Mouse (Mus musculus): Measurements from ENCODE around the gene Ust.
"Not testable (repeated sequence)": the region's sequence is repeated elsewhere in the genome, so short reads cannot be mapped to it uniquely, and the experiment has no call there.

Gene Ust

GRCm38 (mm10) chr10:8518141-8519013 is at the start of gene Ust:
Gene Ust, minus strand, starts transcription at chr10:8518825.
- peak in 1 of 2 experiments; percentile 28 for DNase-seq (ENCODE audit: low read depth in 1 of 2, low spot score in 2 of 2)

DNA sequence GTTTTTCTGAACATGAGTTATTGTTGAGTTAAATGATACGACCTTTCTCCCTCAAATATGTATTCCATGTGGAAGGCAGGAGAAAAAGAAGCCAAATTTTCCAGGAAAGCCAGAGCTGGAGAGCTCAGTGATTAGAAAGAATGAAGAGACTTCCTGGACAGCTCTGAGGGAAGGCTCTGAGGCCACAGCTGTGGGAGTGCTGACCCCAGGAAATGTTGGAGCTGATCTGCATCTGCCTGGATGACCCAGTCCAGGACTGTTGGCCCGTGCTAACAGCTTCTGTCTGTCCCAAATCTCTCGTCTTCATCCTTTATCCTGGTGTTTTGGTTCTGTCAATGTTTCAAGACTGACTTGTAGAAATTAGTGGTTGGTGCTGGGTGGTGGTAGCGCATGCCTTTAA is 42.7 kb upstream of the Ust start:
- no peak for DNase-seq (ENCODE audit: low read depth in 1 of 2, low spot score in 2 of 2)

- not testable (repeated sequence) for DNase-seq (ENCODE audit: low read depth in 1 of 2, low spot score in 2 of 2)
Measured at GRCm38 (mm10) chr10:8559566-8559965, 40.9 kb upstream of the Ust start.

GRCm38 (mm10) chr10:8552239-8552638 is 33.6 kb upstream of the Ust start:
- not testable (repeated sequence) for DNase-seq (ENCODE audit: low read depth in 1 of 2, low spot score in 2 of 2)

DNA sequence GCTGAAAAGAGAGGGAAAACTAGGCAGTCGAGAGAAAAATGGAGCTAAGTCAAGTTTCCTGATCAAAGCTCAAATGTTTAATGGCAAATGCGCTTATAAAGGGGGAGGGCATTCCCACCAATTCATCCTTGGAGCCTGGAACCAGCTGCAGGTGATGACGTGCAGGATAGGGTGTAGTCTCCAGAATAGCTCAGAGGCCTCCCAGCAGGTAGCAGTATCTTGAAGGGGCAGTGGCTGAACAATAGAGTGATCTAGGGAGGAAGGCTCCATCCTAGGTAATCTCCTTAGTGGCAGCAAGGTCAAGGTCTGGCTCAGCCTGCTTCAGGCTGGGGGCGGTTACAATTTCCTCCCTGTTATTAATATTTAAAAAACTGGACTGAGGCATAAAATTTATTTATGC is 33.0 kb upstream of the Ust start:
- DNase-seq (ENCODE audit: low read depth in 1 of 2, low spot score in 2 of 2) = not testable (repeated sequence)

- DNase-seq (ENCODE audit: low read depth in 1 of 2, low spot score in 2 of 2) = no peak
Measured at GRCm38 (mm10) chr10:8541514-8541913, 22.9 kb upstream of the Ust start.

GRCm38 (mm10) chr10:8535445-8535844 is 16.8 kb upstream of the Ust start:
- DNase-seq (ENCODE audit: low read depth in 1 of 2, low spot score in 2 of 2) = no peak

GRCm38 (mm10) chr10:8531651-8532050 is 13.0 kb upstream of the Ust start:
- no peak for DNase-seq (ENCODE audit: low read depth in 1 of 2, low spot score in 2 of 2)

- no peak for DNase-seq (ENCODE audit: low read depth in 1 of 2, low spot score in 2 of 2)
Measured at GRCm38 (mm10) chr10:8530505-8531051, 12.0 kb upstream of the Ust start.

GRCm38 (mm10) chr10:8529173-8529572 is 10.5 kb upstream of the Ust start:
- DNase-seq (ENCODE audit: low read depth in 1 of 2, low spot score in 2 of 2) = no peak

DNA sequence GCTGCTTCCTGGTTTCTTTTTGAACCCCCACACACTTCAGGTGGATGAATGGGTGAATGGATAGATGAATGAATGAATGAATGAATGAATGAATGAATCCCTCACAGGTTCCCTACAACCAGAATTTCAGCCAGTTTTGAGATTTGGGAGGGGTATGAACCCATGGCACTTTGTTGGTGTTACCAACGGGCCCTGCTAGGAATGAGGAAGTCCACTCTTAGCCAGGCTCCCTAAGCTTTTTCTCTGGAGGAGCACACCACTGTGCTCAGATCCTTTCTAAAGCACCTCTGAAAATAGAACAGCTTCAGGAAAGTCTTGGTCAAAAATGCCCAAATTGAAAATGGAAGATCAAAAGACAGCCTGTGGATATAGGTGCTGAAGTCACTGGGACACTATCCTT is 6.7 kb upstream of the Ust start:
- no peak for DNase-seq (ENCODE audit: low read depth in 1 of 2, low spot score in 2 of 2)

DNA sequence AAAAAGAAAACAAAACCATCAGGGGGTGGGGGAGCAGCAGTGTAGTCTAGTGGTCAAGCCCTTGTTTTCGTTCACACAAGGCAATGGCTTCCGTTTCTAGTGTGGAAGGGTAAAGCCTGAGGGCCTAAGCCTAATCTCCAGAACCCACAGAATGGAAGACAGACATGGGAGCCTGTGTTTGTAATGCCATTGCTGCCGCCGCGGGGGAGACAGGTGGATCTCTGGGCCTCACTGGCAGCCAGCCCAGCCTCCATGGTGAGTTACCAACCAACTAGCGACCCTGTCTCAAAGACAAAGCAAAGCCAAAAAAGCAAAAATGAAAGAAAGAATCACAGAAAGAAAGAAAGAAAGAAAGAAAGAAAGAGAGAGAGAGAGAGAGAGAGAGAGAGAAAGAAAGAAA is 2.9 kb upstream of the Ust start:
- no peak for DNase-seq (ENCODE audit: low read depth in 1 of 2, low spot score in 2 of 2)

- no peak for DNase-seq (ENCODE audit: low read depth in 1 of 2, low spot score in 2 of 2)
Measured at GRCm38 (mm10) chr10:8520766-8521395, 2.3 kb upstream of the Ust start.

DNA sequence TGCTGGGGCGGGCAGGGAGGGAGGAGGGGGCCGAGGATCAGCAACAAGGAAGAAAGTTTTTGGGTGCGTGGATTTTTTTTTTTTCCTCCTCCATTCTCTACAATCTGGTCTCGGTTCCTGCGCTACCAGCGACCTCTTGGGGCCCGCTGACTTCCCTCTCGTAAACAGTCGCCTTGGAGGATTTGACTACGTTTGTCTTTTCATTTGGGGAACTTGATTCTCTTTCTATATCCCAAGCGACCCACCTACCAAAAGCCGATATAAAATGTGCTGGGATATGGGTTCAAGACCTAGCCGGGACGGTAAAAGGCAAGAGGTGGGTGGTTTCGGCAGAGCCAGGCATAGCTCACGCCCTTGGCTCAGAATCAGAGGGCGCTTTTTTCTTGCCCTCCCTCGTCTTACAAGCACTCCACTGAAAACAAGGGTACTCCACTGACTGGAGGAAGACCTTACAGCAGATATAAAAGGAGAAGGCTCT is 428 bp upstream of the Ust start:
- peak in 1 of 2 experiments; percentile 3 for DNase-seq (ENCODE audit: low read depth in 1 of 2, low spot score in 2 of 2)

- DNase-seq (ENCODE audit: low read depth in 1 of 2, low spot score in 2 of 2) = no peak
Measured at GRCm38 (mm10) chr10:8517591-8518140, 959 bp downstream of the Ust start.

DNA sequence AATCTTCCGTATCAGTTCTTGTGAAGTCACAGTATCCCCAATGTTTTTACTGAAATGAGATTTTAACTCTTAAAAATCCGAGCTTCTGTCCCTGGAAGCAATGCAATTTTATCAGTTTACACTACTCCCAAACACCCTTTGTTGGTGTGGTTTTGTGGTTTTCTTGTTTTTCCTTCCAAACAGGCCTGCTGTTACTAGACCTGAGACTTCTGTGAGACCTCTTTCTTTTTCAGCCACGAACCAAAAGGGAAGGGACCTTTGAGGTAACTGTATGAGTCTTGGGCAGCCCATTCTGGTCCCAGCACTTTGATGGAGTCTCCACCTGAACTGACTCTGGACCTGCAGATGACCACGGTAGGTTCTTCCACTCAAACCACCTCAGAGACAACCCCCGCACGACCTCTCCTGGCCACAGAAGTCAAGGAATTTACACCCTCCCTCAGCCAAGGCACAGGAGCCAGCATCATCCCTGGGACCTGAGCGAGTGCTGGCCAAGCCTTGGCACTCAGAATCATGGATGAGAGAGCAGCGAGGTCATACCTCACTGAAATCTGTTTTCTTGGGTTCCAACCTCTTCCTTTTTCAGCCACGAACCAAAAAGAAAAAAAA is 1.6 kb downstream of the Ust start:
- no peak for DNase-seq (ENCODE audit: low read depth in 1 of 2, low spot score in 2 of 2)

DNA sequence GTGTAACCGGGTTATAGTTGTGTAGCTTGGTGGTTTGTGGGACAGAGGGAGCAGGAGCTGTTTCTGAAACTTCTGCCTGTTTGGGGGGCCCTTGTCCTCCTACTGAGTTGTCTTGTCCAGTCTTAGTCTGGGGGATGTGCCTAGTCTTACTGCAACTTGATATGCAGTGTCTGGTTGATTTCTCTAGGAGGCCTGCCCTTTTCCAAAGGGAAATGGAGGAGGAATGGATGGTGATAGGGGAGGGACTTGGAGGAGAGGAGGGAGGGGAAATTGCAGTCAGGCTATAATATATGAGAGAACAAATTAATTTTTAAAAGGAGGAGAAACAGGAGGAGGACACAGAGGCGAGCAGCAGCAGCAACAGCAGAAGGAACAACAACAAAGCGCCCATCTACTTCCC is 4.9 kb downstream of the Ust start:
- no peak for DNase-seq (ENCODE audit: low read depth in 1 of 2, low spot score in 2 of 2)

DNA sequence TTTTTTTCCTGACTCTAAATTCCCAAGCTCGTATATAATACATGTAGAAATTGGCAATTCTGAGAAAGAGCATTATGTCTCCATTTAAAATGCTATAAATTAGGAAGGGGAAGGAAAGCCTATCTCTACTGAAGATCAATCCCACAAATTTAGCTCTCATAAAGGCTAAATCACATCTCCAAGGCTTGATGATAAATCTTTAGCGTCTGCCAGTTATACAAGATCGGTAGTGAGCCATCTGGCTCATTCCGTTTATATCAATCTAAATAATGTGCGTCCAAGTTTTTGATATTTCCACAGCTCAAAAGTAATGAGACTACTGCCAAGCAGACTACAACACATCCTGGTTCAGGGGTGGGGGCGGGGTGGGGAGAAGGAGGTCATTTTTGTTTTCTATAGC is 6.4 kb downstream of the Ust start:
- no peak for DNase-seq (ENCODE audit: low read depth in 1 of 2, low spot score in 2 of 2)

GRCm38 (mm10) chr10:8511760-8512159 is 6.9 kb downstream of the Ust start:
- DNase-seq (ENCODE audit: low read depth in 1 of 2, low spot score in 2 of 2) = no peak

GRCm38 (mm10) chr10:8506247-8506573 is 12.4 kb downstream of the Ust start:
- DNase-seq (ENCODE audit: low read depth in 1 of 2, low spot score in 2 of 2) = no peak
